Mouse (Mus musculus) embryonic facial prominence, embryonic 12.5 days (tissue): Measurements from ENCODE around the gene Spink8. TPM values are rescaled to one million over a fixed set of nuclear protein-coding genes. Genes with fewer than 3 reads are reported as not detected.
"Not testable (repeated sequence)": the region's sequence is repeated elsewhere in the genome, so short reads cannot be mapped to it uniquely, and the experiment has no call there.

Source experiments
- ATAC-seq: fragments of 200-750 bp; cut with Nextera tagmentation; 2 replicates; pipeline ENCODE4 v1.8.0; 2017; ENCODE audit not compliant: insufficient number of reproducible peaks, insufficient read depth, low FRiP score, low TSS enrichment
- H3K27ac ChIP-seq: fragments of 300-500 bp; sonication (generic); 2 replicates; pipeline ENCODE4 v1.5.1; 2016; ENCODE audit warnings: mild to moderate bottlenecking
- H3K27me3 ChIP-seq: fragments of 300-500 bp; sonication (generic); 2 replicates; pipeline ENCODE4 v1.6.1; 2016; ENCODE audit warnings: mild to moderate bottlenecking, moderate library complexity
- H3K36me3 ChIP-seq: fragments of 300-500 bp; sonication (generic); 2 replicates; pipeline ENCODE4 v1.6.1; 2016; ENCODE audit warnings: mild to moderate bottlenecking
- H3K4me1 ChIP-seq: fragments of 300-500 bp; sonication (generic); 2 replicates; pipeline ENCODE4 v1.6.1; 2016
- H3K4me2 ChIP-seq: fragments of 300-500 bp; sonication (generic); replicated peaks from 2 replicates; pipeline ENCODE4 v1.6.1; 2016; ENCODE audit warnings: mild to moderate bottlenecking, moderate library complexity
- H3K4me3 ChIP-seq: fragments of 300-500 bp; sonication (generic); 2 replicates; pipeline ENCODE4 v1.5.1; 2016; ENCODE audit warnings: mild to moderate bottlenecking
- H3K9ac ChIP-seq: fragments of 300-500 bp; sonication (generic); 2 replicates; pipeline ENCODE4 v1.6.1; 2016; ENCODE audit warnings: mild to moderate bottlenecking, moderate library complexity
- H3K9me3 ChIP-seq: fragments of 300-500 bp; sonication (generic); 2 replicates; pipeline ENCODE4 v1.6.1; 2016; ENCODE audit warnings: mild to moderate bottlenecking, moderate library complexity
- WGBS: fragments of 180-500 bp; shearing (Covaris S2); methylation state at CpG from one replicate; pipeline ENCODE4 v1.1.7; 2016; 5-methylcytosine and 5-hydroxymethylcytosine counted together
- polyA plus RNA-seq: library from polyadenylated mRNA; unstranded; fragments of >200 nt; fragmentation: Nextera tagmentation; extraction: Ambion mirVana; gene quantifications from 2 replicates; pipeline ENCODE4 v1.2.1, GENCODE M21; 2016

Spink8 gene
- polyA plus RNA-seq: not detected in 2 replicates

GRCm38 (mm10) chr9:109811980-109812379 is at the start of gene Spink8:
Gene Spink8 (plus strand): TSS chr9:109812280.
- no peak within 1 kb of the TSS for H3K9ac ChIP-seq
- H3K4me1 ChIP-seq: no peaks in the 10 kb centered on the region
- H3K4me3 ChIP-seq: no peak within 1 kb of the TSS
- whole genome bisulfite sequencing: 57% methylated on average over 1 of the region's 1 CpGs
- no peaks in the 10 kb centered on the region for H3K27me3 ChIP-seq
- ATAC-seq: no peak
- no peak within 1 kb of the TSS for H3K4me2 ChIP-seq
- no peaks in the 10 kb centered on the region for H3K36me3 ChIP-seq
- no peaks in the 10 kb centered on the region for H3K9me3 ChIP-seq
- no peak within 1 kb of the TSS for H3K27ac ChIP-seq

GRCm38 (mm10) chr9:109766841-109767240 is 45.2 kb upstream of the Spink8 start:
- 69% methylated on average over 1 of the region's 1 CpGs for WGBS
- H3K9me3 ChIP-seq, H3K4me3 ChIP-seq, H3K4me1 ChIP-seq, H3K27me3 ChIP-seq, H3K27ac ChIP-seq, H3K36me3 ChIP-seq, ATAC-seq, H3K9ac ChIP-seq, H3K4me2 ChIP-seq: not testable (repeated sequence)

- not testable (repeated sequence) for H3K9ac ChIP-seq, ATAC-seq, H3K4me3 ChIP-seq, H3K9me3 ChIP-seq, H3K27ac ChIP-seq, H3K4me1 ChIP-seq, H3K27me3 ChIP-seq, H3K36me3 ChIP-seq, H3K4me2 ChIP-seq
- 76% methylated on average over 4 of the region's 4 CpGs for WGBS
Observed at GRCm38 (mm10) chr9:109790570-109790969, 21.5 kb upstream of the Spink8 start, which contains the start of gene Fbxw27. Gene Fbxw27 (minus strand): TSS chr9:109790670.

- Histone ChIP-seq H3K36me3 (no peaks in the 10 kb centered on the region), H3K27me3 (no peaks in the 10 kb centered on the region), H3K4me2 (no peak overlapping the region), H3K9me3 (no peaks in the 10 kb centered on the region), H3K4me3 (no peak overlapping the region), H3K27ac (no peak overlapping the region), H3K9ac (no peak overlapping the region), H3K4me1 (no peaks in the 10 kb centered on the region)
- ATAC-seq: no peak
- whole genome bisulfite sequencing: 77% methylated on average over 2 of the region's 2 CpGs
Observed at GRCm38 (mm10) chr9:109795221-109795620, 16.9 kb upstream of the Spink8 start.

- no peaks in the 10 kb centered on the region for H3K36me3 ChIP-seq
Observed at GRCm38 (mm10) chr9:109795811-109796210, 16.3 kb upstream of the Spink8 start.

GRCm38 (mm10) chr9:109798051-109798450 is 14.0 kb upstream of the Spink8 start:
- no peak overlapping the region for H3K4me3 ChIP-seq
- H3K36me3 ChIP-seq: no peaks in the 10 kb centered on the region
- no peak for ATAC-seq
- H3K4me1 ChIP-seq: no peaks in the 10 kb centered on the region
- H3K27ac ChIP-seq: no peak overlapping the region
- H3K4me2 ChIP-seq: no peak overlapping the region
- 79% methylated on average over 1 of the region's 1 CpGs for WGBS
- no peaks in the 10 kb centered on the region for H3K9me3 ChIP-seq
- no peak overlapping the region for H3K9ac ChIP-seq
- no peaks in the 10 kb centered on the region for H3K27me3 ChIP-seq

More at GRCm38 (mm10) chr9:109795811-109796210, 16.3 kb upstream of the Spink8 start:
- Histone ChIP-seq H3K4me2 (no peak overlapping the region), H3K4me3 (no peak overlapping the region), H3K4me1 (no peaks in the 10 kb centered on the region), H3K27ac (no peak overlapping the region), H3K9me3 (no peaks in the 10 kb centered on the region), H3K9ac (no peak overlapping the region), H3K27me3 (no peaks in the 10 kb centered on the region)
- 68% methylated on average over 2 of the region's 2 CpGs for WGBS
- ATAC-seq: no peak

GRCm38 (mm10) chr9:109805596-109805995 is 6.5 kb upstream of the Spink8 start:
- 89% methylated on average over 2 of the region's 2 CpGs for WGBS
- not testable (repeated sequence) for ATAC-seq, H3K36me3 ChIP-seq, H3K27me3 ChIP-seq, H3K9me3 ChIP-seq, H3K4me3 ChIP-seq, H3K4me2 ChIP-seq, H3K9ac ChIP-seq, H3K27ac ChIP-seq, H3K4me1 ChIP-seq

- Histone ChIP-seq H3K9me3 (no peaks in the 10 kb centered on the region), H3K4me3 (no peak overlapping the region), H3K4me2 (no peak overlapping the region), H3K4me1 (no peaks in the 10 kb centered on the region), H3K27me3 (no peaks in the 10 kb centered on the region), H3K9ac (no peak overlapping the region), H3K36me3 (no peaks in the 10 kb centered on the region), H3K27ac (no peak overlapping the region)
- no peak for ATAC-seq
- WGBS: 53% methylated on average over 1 of the region's 1 CpGs
Observed at GRCm38 (mm10) chr9:109806260-109806659, 5.8 kb upstream of the Spink8 start.

GRCm38 (mm10) chr9:109806695-109807293 is 5.3 kb upstream of the Spink8 start:
- WGBS: 62% methylated on average over 2 of the region's 2 CpGs
- Histone ChIP-seq H3K9me3 (no peaks in the 10 kb centered on the region), H3K27me3 (no peaks in the 10 kb centered on the region), H3K4me2 (no peak overlapping the region), H3K4me3 (no peak overlapping the region), H3K4me1 (no peaks in the 10 kb centered on the region), H3K36me3 (no peaks in the 10 kb centered on the region), H3K27ac (no peak overlapping the region), H3K9ac (no peak overlapping the region)
- no peak for ATAC-seq

- no peaks in the 10 kb centered on the region for H3K27me3 ChIP-seq
- H3K36me3 ChIP-seq: no peaks in the 10 kb centered on the region
- no peak overlapping the region for H3K9ac ChIP-seq
- no peak for ATAC-seq
- no peak overlapping the region for H3K27ac ChIP-seq
- no peaks in the 10 kb centered on the region for H3K9me3 ChIP-seq
- no peak overlapping the region for H3K4me3 ChIP-seq
- WGBS: 48% methylated on average over 3 of the region's 3 CpGs
- no peaks in the 10 kb centered on the region for H3K4me1 ChIP-seq
- H3K4me2 ChIP-seq: no peak overlapping the region
Observed at GRCm38 (mm10) chr9:109807898-109808297, 4.2 kb upstream of the Spink8 start.

GRCm38 (mm10) chr9:109813424-109813823 is 1.3 kb downstream of the Spink8 start:
- H3K9ac ChIP-seq: no peak overlapping the region
- ATAC-seq: no peak
- no peak overlapping the region for H3K4me2 ChIP-seq
- no peak overlapping the region for H3K4me3 ChIP-seq
- no peak overlapping the region for H3K27ac ChIP-seq
- H3K9me3 ChIP-seq: no peaks in the 10 kb centered on the region
- 55% methylated on average over 7 of the region's 7 CpGs for WGBS
- H3K4me1 ChIP-seq: no peaks in the 10 kb centered on the region
- H3K27me3 ChIP-seq: no peaks in the 10 kb centered on the region
- H3K36me3 ChIP-seq: no peaks in the 10 kb centered on the region

- H3K9me3 ChIP-seq: no peaks in the 10 kb centered on the region
- no peak overlapping the region for H3K4me3 ChIP-seq
- ATAC-seq: no peak
- H3K4me1 ChIP-seq: no peaks in the 10 kb centered on the region
- no peaks in the 10 kb centered on the region for H3K27me3 ChIP-seq
- H3K9ac ChIP-seq: no peak overlapping the region
- H3K4me2 ChIP-seq: no peak overlapping the region
- H3K27ac ChIP-seq: no peak overlapping the region
- 54% methylated on average over 6 of the region's 6 CpGs for WGBS
- no peaks in the 10 kb centered on the region for H3K36me3 ChIP-seq
Observed at GRCm38 (mm10) chr9:109816341-109816740, 4.3 kb downstream of the Spink8 start.
